Mouse (Mus musculus) limb, embryonic 15.5 days (tissue): ENCODE data around the gene Ugt1a8. TPM values are rescaled to one million over a fixed set of nuclear protein-coding genes. Genes with fewer than 3 reads are reported as not detected.

Source experiments
- polyA plus RNA-seq: library from polyadenylated mRNA; unstranded; fragments of >200 nt; fragmentation: Nextera tagmentation; extraction: Ambion mirVana; gene quantifications from 2 replicates; pipeline ENCODE4 v1.2.1, GENCODE M21; 2015

Ugt1a8 gene
- polyA plus RNA-seq, 1 experiment from 2014 or later, result not detected

Other genes starting within 250 kb of the Ugt1a8 start
- gene Dgkd, start 234.5 kb upstream of the Ugt1a8 start, polyA plus RNA-seq, result 24.4 and 25.2 TPM in 2 replicates
- gene Usp40, start 79.3 kb upstream of the Ugt1a8 start, polyA plus RNA-seq, result 38.0 and 39.2 TPM in 2 replicates
- not detected in 2 replicates for gene Ugt1a10, start 32.4 kb upstream of the Ugt1a8 start, polyA plus RNA-seq
- gene Ugt1a9, start 17.0 kb upstream of the Ugt1a8 start, polyA plus RNA-seq, result not detected in 2 replicates
- gene Ugt1a7c, start 7.2 kb downstream of the Ugt1a8 start, polyA plus RNA-seq, result 4.2 and 4.6 TPM in 2 replicates
- gene Ugt1a6b, start 15.4 kb downstream of the Ugt1a8 start, polyA plus RNA-seq, result 0.60 and 1.00 TPM in 2 replicates
- 7.5 and 8.1 TPM in 2 replicates for gene Ugt1a6a, start 47.0 kb downstream of the Ugt1a8 start, polyA plus RNA-seq
- not detected in 2 replicates for gene Ugt1a5, start 78.2 kb downstream of the Ugt1a8 start, polyA plus RNA-seq
- not detected in 2 replicates for gene Ugt1a2, start 112.8 kb downstream of the Ugt1a8 start, polyA plus RNA-seq
- 11.1 and 11.6 TPM in 2 replicates for gene Dnajb3, start 118.0 kb downstream of the Ugt1a8 start, polyA plus RNA-seq
- gene Ugt1a1, start 124.1 kb downstream of the Ugt1a8 start, polyA plus RNA-seq, result 10.8 and 12.3 TPM in 2 replicates
- gene Mroh2a, start 139.2 kb downstream of the Ugt1a8 start, polyA plus RNA-seq, result 1.6 and 2.2 TPM in 2 replicates
- 161 and 168 TPM in 2 replicates for gene Hjurp, start 189.8 kb downstream of the Ugt1a8 start, polyA plus RNA-seq
- not detected in 2 replicates for gene Trpm8, start 189.8 kb downstream of the Ugt1a8 start, polyA plus RNA-seq